Mouse (Mus musculus): ENCODE data around the gene Mtmr11. TPM values are rescaled to one million over a fixed set of nuclear protein-coding genes. Genes with fewer than 3 reads are reported as not detected.
"Not testable (repeated sequence)": the region's sequence is repeated elsewhere in the genome, so short reads cannot be mapped to it uniquely, and the experiment has no call there.

Gene Mtmr11
- polyA plus RNA-seq, 1 experiment, result 56.8 TPM

DNA sequence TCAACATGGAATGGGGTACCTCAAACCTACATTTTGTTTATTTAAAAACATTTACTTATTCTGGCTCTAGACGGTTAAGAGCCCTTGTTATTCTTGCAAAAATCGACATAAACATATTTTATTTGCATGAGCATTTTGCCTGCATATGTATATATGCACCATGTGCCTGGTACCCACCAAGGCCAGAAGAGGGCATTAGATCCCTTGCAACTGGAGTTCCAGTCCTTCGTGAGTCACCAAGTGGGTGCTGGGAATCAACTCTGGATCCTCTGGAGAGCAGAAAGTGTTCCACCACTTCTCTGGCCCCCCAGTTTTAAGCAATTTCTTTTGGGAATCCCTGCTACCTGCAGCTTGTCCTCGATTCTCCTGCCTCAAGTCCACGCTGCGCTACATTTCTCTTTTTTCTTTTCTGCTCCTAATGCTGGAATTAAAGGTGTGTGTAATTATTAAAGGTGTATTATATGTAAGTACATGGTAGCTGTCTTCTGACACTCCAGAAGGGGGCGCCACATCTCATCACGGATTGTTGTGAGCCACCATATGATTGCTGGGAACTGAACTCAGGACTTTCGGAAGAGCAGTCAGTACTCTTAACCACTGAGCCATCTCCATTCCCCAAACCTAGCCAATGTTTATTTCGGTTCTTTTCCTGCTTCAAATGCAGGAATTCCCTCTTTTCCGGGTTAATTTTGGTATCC is 34.0 kb downstream of the Mtmr11 start:
- Histone ChIP-seq H3K4me3 (ENCODE audit: insufficient read depth, low read depth, low read length) (no peak overlapping the region), H3K36me3 (ENCODE audit: control insufficient read depth, insufficient read depth, low read length) (no peaks in the 10 kb centered on the region), H3K27me3 (replicated peaks; ENCODE audit: control insufficient read depth, insufficient read depth, low read length) (no peaks in the 10 kb centered on the region), H3K27ac (ENCODE audit: insufficient read depth, low read depth, low read length) (no peak overlapping the region), H3K4me1 (ENCODE audit: control insufficient read depth, insufficient read depth, low read length) (peaks cover 7% of the 10 kb centered on the region)
- TF ChIP-seq CTCF (conservative IDR thresholded peaks at IDR 0.05; ENCODE audit: insufficient read depth, insufficient read length, low read depth, low read length), result no peak
- WGBS, result 94% methylated on average over 11 of the region's 11 CpGs
- DNase-seq, result no peak

DNA sequence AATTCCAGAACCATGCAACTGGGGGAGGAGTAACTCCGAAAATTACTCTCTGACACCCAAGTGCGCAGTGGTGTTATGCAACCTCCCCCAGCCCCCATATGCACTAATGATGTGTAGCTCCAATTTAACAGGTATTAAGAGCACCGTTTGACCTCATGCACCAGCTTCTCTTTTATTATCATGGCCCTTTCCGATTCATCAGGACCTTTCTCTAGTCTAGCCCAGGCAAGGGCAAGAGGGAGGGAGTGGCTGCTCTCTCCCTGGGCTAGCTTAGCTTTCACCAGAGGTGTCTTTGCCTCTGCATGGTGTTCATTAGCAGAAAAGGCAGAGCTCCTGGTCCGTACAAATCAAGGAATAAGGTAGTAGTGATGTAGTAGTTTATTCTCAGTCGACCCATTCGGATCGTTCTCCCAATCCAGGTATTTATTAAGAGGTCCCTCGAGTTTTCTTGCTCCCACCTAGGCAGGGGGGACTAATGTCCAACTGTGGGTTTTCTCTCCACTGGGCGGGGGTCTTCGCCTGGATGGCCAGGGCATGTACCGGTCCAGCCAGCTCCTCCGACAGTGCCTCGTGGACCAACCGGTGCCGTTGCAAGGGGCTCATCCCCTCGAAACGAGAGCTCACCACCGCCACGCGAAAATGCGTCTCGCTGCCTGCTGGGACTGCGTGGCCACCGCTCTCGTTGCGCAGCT is 34.8 kb downstream of the Mtmr11 start:
- H3K4me3 ChIP-seq (ENCODE audit: insufficient read depth, low read depth, low read length), result peak overlapping the region; percentile 74
- WGBS, result 16% methylated on average over 27 of the region's 27 CpGs
- DNase-seq, result no peak
- H3K36me3 ChIP-seq (ENCODE audit: control insufficient read depth, insufficient read depth, low read length), result no peaks in the 10 kb centered on the region
- H3K27me3 ChIP-seq (replicated peaks; ENCODE audit: control insufficient read depth, insufficient read depth, low read length), result no peaks in the 10 kb centered on the region
- TF ChIP-seq CTCF (conservative IDR thresholded peaks at IDR 0.05; ENCODE audit: insufficient read depth, insufficient read length, low read depth, low read length) (no peak), POLR2A (IDR thresholded peaks at IDR 0.05; ENCODE audit: low read depth, low read length) (no peak)
- H3K4me1 ChIP-seq (ENCODE audit: control insufficient read depth, insufficient read depth, low read length), result peaks cover 7% of the 10 kb centered on the region
- H3K27ac ChIP-seq (ENCODE audit: insufficient read depth, low read depth, low read length), result peak overlapping the region; percentile 79

GRCm38 (mm10) chr3:96197129-96197749 is 35.4 kb downstream of the Mtmr11 start:
- peaks cover 7% of the 10 kb centered on the region for H3K4me1 ChIP-seq (ENCODE audit: control insufficient read depth, insufficient read depth, low read length)
- WGBS, result under 1% methylated on average over 50 of the region's 50 CpGs
- H3K4me3 ChIP-seq (ENCODE audit: insufficient read depth, low read depth, low read length), result peak overlapping the region; percentile 74
- peak; percentile 94 for DNase-seq
- H3K27ac ChIP-seq (ENCODE audit: insufficient read depth, low read depth, low read length), result peak overlapping the region; percentile 79
- TF ChIP-seq POLR2A (IDR thresholded peaks at IDR 0.05; ENCODE audit: low read depth, low read length) (peak; percentile 75), CTCF (conservative IDR thresholded peaks at IDR 0.05; ENCODE audit: insufficient read depth, insufficient read length, low read depth, low read length) (no peak)
- H3K27me3 ChIP-seq (replicated peaks; ENCODE audit: control insufficient read depth, insufficient read depth, low read length), result no peaks in the 10 kb centered on the region
- no peaks in the 10 kb centered on the region for H3K36me3 ChIP-seq (ENCODE audit: control insufficient read depth, insufficient read depth, low read length)

GRCm38 (mm10) chr3:96198181-96198580 is 36.4 kb downstream of the Mtmr11 start:
- Histone ChIP-seq H3K4me3 (ENCODE audit: insufficient read depth, low read depth, low read length) (peak overlapping the region; percentile 31), H3K27ac (ENCODE audit: insufficient read depth, low read depth, low read length) (0 out of 2 replicates have a peak overlapping the region, but pooled peaks have one; percentile 26), H3K4me1 (ENCODE audit: control insufficient read depth, insufficient read depth, low read length) (peaks cover 7% of the 10 kb centered on the region), H3K27me3 (replicated peaks; ENCODE audit: control insufficient read depth, insufficient read depth, low read length) (no peaks in the 10 kb centered on the region), H3K36me3 (ENCODE audit: control insufficient read depth, insufficient read depth, low read length) (no peaks in the 10 kb centered on the region)
- WGBS, result 2% methylated on average over 6 of the region's 6 CpGs
- peak; percentile 52 for DNase-seq
- TF ChIP-seq CTCF (conservative IDR thresholded peaks at IDR 0.05; ENCODE audit: insufficient read depth, insufficient read length, low read depth, low read length) (no peak), POLR2A (IDR thresholded peaks at IDR 0.05; ENCODE audit: low read depth, low read length) (no peak)

DNA sequence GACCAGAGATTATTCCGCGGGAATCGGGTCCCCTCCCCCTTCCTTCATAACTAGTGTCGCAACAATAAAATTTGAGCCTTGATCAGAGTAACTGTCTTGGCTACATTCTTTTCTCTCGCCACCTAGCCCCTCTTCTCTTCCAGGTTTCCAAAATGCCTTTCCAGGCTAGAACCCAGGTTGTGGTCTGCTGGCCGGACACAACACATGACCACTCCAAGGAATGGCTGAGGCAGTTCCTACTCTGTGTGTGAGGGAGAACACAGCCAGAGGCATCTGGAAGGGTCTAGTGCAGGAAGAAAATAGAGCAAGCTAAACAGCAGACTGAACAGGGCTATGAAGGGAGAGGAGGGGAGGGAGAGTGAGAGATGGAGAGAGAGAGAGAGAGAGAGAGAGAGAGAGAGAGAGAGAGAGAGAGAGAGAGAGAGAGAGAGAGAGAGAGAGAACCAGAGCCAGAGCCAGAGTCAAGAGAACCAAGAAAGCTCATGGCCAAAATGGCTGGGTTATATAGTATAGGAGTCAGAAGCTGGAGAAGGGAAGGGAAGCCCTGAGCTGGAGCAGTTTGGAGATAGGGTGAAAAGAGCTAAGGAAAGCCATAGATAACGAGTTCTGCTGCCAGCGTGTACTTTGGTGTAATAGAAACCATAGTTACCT is 36.9 kb downstream of the Mtmr11 start:
- WGBS, result 25% methylated on average over 8 of the region's 8 CpGs

DNA sequence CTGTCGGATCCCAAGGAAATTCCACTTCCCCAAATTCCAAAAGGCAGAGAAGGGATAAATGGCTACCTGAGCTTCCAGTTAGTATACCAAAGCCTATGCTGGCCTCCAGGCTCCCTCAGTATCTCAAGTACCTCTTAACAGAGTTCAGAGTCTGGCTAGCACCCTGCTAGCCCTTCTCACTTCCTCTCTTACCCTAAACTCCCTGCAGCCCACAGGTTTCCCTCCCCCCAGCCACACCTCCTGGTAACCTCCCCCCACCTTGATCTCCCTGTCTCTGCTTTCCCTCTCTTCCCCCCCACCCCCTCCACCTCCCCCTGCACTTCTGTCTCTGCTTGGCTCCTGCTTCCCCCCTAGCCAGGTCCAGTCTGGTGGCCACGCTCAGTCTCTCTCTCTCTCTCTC is 37.9 kb downstream of the Mtmr11 start:
- Histone ChIP-seq H3K4me1 (ENCODE audit: control insufficient read depth, insufficient read depth, low read length) (peaks cover 7% of the 10 kb centered on the region), H3K4me3 (ENCODE audit: insufficient read depth, low read depth, low read length) (no peak overlapping the region), H3K36me3 (ENCODE audit: control insufficient read depth, insufficient read depth, low read length) (no peaks in the 10 kb centered on the region), H3K27me3 (replicated peaks; ENCODE audit: control insufficient read depth, insufficient read depth, low read length) (no peaks in the 10 kb centered on the region), H3K27ac (ENCODE audit: insufficient read depth, low read depth, low read length) (no peak overlapping the region)
- TF ChIP-seq CTCF (conservative IDR thresholded peaks at IDR 0.05; ENCODE audit: insufficient read depth, insufficient read length, low read depth, low read length), result no peak
- no peak for TF ChIP-seq POLR2A (IDR thresholded peaks at IDR 0.05; ENCODE audit: low read depth, low read length)
- no peak for DNase-seq
- WGBS, result 67% methylated on average over 2 of the region's 2 CpGs

More for the DNA sequence above, 36.9 kb downstream of the Mtmr11 start:
- H3K4me1 ChIP-seq (ENCODE audit: control insufficient read depth, insufficient read depth, low read length); H3K36me3 ChIP-seq (ENCODE audit: control insufficient read depth, insufficient read depth, low read length); H3K4me3 ChIP-seq (ENCODE audit: insufficient read depth, low read depth, low read length); H3K27ac ChIP-seq (ENCODE audit: insufficient read depth, low read depth, low read length); H3K27me3 ChIP-seq (replicated peaks; ENCODE audit: control insufficient read depth, insufficient read depth, low read length); DNase-seq: not testable (repeated sequence)

DNA sequence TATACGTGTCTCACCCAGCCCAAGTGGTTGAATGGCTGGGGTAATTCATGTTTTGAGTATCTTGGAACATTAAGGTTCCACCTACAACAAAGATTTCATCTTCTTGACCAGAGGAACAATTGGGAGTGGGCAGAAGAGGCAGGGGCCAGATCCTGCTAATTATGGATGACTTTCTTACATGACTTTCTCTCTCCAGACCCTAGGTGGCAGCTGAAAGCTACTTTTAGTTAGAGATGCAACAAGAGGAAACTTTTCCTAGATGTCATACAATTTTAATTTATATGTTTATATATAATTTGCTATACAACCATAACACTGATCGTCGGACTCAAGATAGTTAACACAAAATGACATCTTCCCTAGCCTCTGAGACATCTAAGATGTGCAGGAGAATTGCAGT is 46.0 kb downstream of the Mtmr11 start:
- H3K27me3 ChIP-seq (replicated peaks; ENCODE audit: control insufficient read depth, insufficient read depth, low read length), result no peaks in the 10 kb centered on the region
- H3K36me3 ChIP-seq (ENCODE audit: control insufficient read depth, insufficient read depth, low read length), result no peaks in the 10 kb centered on the region
- H3K27ac ChIP-seq (ENCODE audit: insufficient read depth, low read depth, low read length), result no peak overlapping the region
- no peak for DNase-seq
- 74% methylated on average over 3 of the region's 3 CpGs for WGBS
- H3K4me1 ChIP-seq (ENCODE audit: control insufficient read depth, insufficient read depth, low read length), result no peaks in the 10 kb centered on the region
- H3K4me3 ChIP-seq (ENCODE audit: insufficient read depth, low read depth, low read length), result no peak overlapping the region
- TF ChIP-seq POLR2A (IDR thresholded peaks at IDR 0.05; ENCODE audit: low read depth, low read length), result no peak
- TF ChIP-seq CTCF (conservative IDR thresholded peaks at IDR 0.05; ENCODE audit: insufficient read depth, insufficient read length, low read depth, low read length), result no peak

Data from kidney, adult 2 months (tissue).